Mouse (Mus musculus) stomach, embryonic 16.5 days (tissue): ENCODE data around the gene Inka2. TPM values are rescaled to one million over a fixed set of nuclear protein-coding genes. Genes with fewer than 3 reads are reported as not detected.

Source experiments
- polyA plus RNA-seq: library from polyadenylated mRNA; unstranded; fragments of >200 nt; fragmentation: Nextera tagmentation; extraction: Ambion mirVana; gene quantifications from 2 replicates; pipeline ENCODE4 v1.2.1, GENCODE M21; 2015

Gene Inka2
- polyA plus RNA-seq, 1 experiment from 2014 or later = 4.9 TPM

Other genes starting within 250 kb of the Inka2 start
- gene Ddx20, start 17.0 kb upstream of the Inka2 start, polyA plus RNA-seq = 29.1 and 33.0 TPM in 2 replicates
- 127 and 148 TPM in 2 replicates for gene Rap1a, start 96.7 kb downstream of the Inka2 start, polyA plus RNA-seq
- gene Adora3, start 166.3 kb downstream of the Inka2 start, polyA plus RNA-seq = 1.0 and 1.2 TPM in 2 replicates
- 0.44 TPM in 1 of 2 replicates, not detected in the other for gene Tmigd3, start 166.3 kb downstream of the Inka2 start, polyA plus RNA-seq
- 1.6 and 2.6 TPM in 2 replicates for gene I830077J02Rik, start 228.1 kb downstream of the Inka2 start, polyA plus RNA-seq